Mouse (Mus musculus): Measurements from ENCODE around the gene Adipoq.

GRCm38 (mm10) chr16:23103841-23104240 lies 42.5 kb upstream of the Adipoq start:
- TF ChIP-seq CTCF (IDR thresholded peaks at IDR 0.05; ENCODE audit: low read depth) (no peak), EP300 (optimal IDR thresholded peaks at IDR 0.05) (no peak)
